Comparison of ENCODE assay signal across 23 mouse cellular contexts in genomic region chr10:77497185-77497584, GRCm38 (mm10).
"Had no signal": no experiment of that assay in that cellular context is flagged by ENCODE, and none has a peak within 500 bp of the region (broad histone marks: within the 10 kb centered on the region; RNA-seq: fewer than 3 reads in every experiment).

No protein-coding gene starts in this region.

- H3K9ac ChIP-seq: heart, embryonic 13.5 days; heart, embryonic 15.5 days; hindbrain, embryonic 12.5 days; hindbrain, embryonic 14.5 days; intestine, embryonic 15.5 days had no signal

- H3K4me1 ChIP-seq: hindbrain, embryonic 10.5 days; hindbrain, embryonic 12.5 days had no signal

- H3K4me3 ChIP-seq: gastrocnemius, adult 2 months; heart, embryonic 13.5 days; heart, embryonic 15.5 days; hindbrain, embryonic 10.5 days; hindbrain, embryonic 12.5 days; intestine, embryonic 15.5 days; layer of hippocampus, adult 2 months; left cerebral cortex, adult 2 months had no signal

- ATAC-seq: hindbrain, embryonic 16.5 days; inflammation-experienced regulatory T-cells, adult 6 months; intestine, embryonic 15.5 days; intestine, postnatal 0 days had no signal

- H3K27me3 ChIP-seq: heart, embryonic 13.5 days; heart, embryonic 15.5 days; hindbrain, embryonic 12.5 days; intestine, embryonic 15.5 days had no signal

- H3K4me2 ChIP-seq: heart, embryonic 11.5 days; heart, embryonic 13.5 days; heart, embryonic 15.5 days; hindbrain, embryonic 12.5 days; hindbrain, embryonic 14.5 days; intestine, embryonic 15.5 days; liver, embryonic 11.5 days had no signal

- H3K27ac ChIP-seq: gastrocnemius, adult 2 months; heart, embryonic 13.5 days; heart, embryonic 15.5 days; hindbrain, embryonic 10.5 days; hindbrain, embryonic 12.5 days; hindbrain, embryonic 14.5 days; intestine, embryonic 15.5 days; layer of hippocampus, adult 2 months; left cerebral cortex, adult 2 months had no signal

- H3K9me3 ChIP-seq: heart, embryonic 15.5 days; hindbrain, embryonic 10.5 days; hindbrain, embryonic 12.5 days; intestine, embryonic 15.5 days had no signal

- DNase-seq: gastrocnemius, adult 2 months; gastrocnemius, postnatal 10 days; gastrocnemius, postnatal 25 days; heart, adult 18-20 months; heart, postnatal 4 days; kidney, adult 18-20 months; kidney, adult 8-10 months; kidney, postnatal 10 days; kidney, postnatal 4 days; liver had no signal
